Mouse (Mus musculus): Measurements from ENCODE around the gene Hist1h2br. TPM values are rescaled to one million over a fixed set of nuclear protein-coding genes. Genes with fewer than 3 reads are reported as not detected.

The Hist1h2br gene
- polyA plus RNA-seq, 1 experiment, result 30.6 TPM

DNA sequence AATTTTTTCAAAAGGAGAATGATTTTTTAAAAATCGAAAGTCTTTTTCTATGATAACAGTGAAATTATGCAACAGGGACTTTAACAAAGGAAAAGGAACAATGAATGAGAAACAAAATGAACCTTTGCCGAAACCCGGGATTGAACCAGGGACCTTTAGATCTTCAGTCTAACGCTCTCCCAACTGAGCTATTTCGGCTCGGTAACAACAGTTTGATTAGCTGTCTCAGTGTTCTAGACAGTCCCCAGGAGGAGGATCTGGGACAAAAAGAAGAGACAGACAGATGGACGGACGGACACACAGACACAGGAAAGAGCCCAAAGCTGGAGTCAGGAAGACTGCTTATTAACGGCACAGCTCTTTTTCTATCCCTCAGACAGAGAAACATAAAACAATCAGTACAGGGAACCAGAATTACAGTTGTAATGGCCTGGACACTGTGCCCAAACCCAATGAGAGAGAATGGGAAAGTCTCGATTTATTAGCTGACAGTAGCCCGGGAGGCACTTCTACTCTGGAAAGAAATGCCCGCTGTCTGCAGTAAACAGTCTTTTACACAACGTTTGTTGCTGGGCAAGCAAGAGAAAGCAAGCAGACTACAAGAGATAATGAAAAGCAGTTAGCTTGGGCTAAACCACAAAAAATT, 49.3 kb downstream of the Hist1h2br start:
- Histone ChIP-seq H3K27me3 (ENCODE audit: control insufficient read depth, insufficient read depth, low read length) (no peaks in the 10 kb centered on the region), H3K4me3 (ENCODE audit: control insufficient read depth, low read depth, low read length) (no peak overlapping the region), H3K36me3 (ENCODE audit: control insufficient read depth, insufficient read depth, low read length) (no peaks in the 10 kb centered on the region), H3K27ac (ENCODE audit: control insufficient read depth, insufficient read depth, low read depth, low read length) (no peak overlapping the region), H3K4me1 (ENCODE audit: control insufficient read depth, insufficient read depth, low read length) (no peaks in the 10 kb centered on the region; the same call in 1 of the 2 replicates)
- no peak for TF ChIP-seq CTCF (IDR thresholded peaks at IDR 0.05; ENCODE audit: control insufficient read depth, insufficient read depth, insufficient replicate concordance, low read depth, low read length)
- TF ChIP-seq POLR2A (IDR thresholded peaks at IDR 0.05; ENCODE audit: control insufficient read depth, low read depth, low read length), result no peak

- Histone ChIP-seq H3K27ac (ENCODE audit: control insufficient read depth, insufficient read depth, low read depth, low read length) (no peak overlapping the region), H3K4me1 (ENCODE audit: control insufficient read depth, insufficient read depth, low read length) (no peaks in the 10 kb centered on the region; the same call in 1 of the 2 replicates)
- no peak for TF ChIP-seq CTCF (IDR thresholded peaks at IDR 0.05; ENCODE audit: control insufficient read depth, insufficient read depth, insufficient replicate concordance, low read depth, low read length)
- TF ChIP-seq POLR2A (IDR thresholded peaks at IDR 0.05; ENCODE audit: control insufficient read depth, low read depth, low read length), result no peak
Observed at GRCm38 (mm10) chr13:21883407-21883806, 49.9 kb downstream of the Hist1h2br start.

GRCm38 (mm10) chr13:21884586-21884985, 51.0 kb downstream of the Hist1h2br start:
- TF ChIP-seq CTCF (IDR thresholded peaks at IDR 0.05; ENCODE audit: control insufficient read depth, insufficient read depth, insufficient replicate concordance, low read depth, low read length) (no peak), POLR2A (IDR thresholded peaks at IDR 0.05; ENCODE audit: control insufficient read depth, low read depth, low read length) (no peak)
- Histone ChIP-seq H3K27ac (ENCODE audit: control insufficient read depth, insufficient read depth, low read depth, low read length) (no peak overlapping the region), H3K4me3 (ENCODE audit: control insufficient read depth, low read depth, low read length) (no peak overlapping the region), H3K36me3 (ENCODE audit: control insufficient read depth, insufficient read depth, low read length) (no peaks in the 10 kb centered on the region), H3K4me1 (ENCODE audit: control insufficient read depth, insufficient read depth, low read length) (no peaks in the 10 kb centered on the region; the same call in 1 of the 2 replicates), H3K27me3 (ENCODE audit: control insufficient read depth, insufficient read depth, low read length) (no peaks in the 10 kb centered on the region)

More at GRCm38 (mm10) chr13:21883407-21883806, 49.9 kb downstream of the Hist1h2br start:
- Histone ChIP-seq H3K36me3 (ENCODE audit: control insufficient read depth, insufficient read depth, low read length) (no peaks in the 10 kb centered on the region), H3K4me3 (ENCODE audit: control insufficient read depth, low read depth, low read length) (no peak overlapping the region), H3K27me3 (ENCODE audit: control insufficient read depth, insufficient read depth, low read length) (no peaks in the 10 kb centered on the region)

Other genes with a start within 250 kb of the Hist1h2br start
- gene Olfr1362, start 219.7 kb upstream of the Hist1h2br start, polyA plus RNA-seq (2012; rRNA removed), result not detected in 2 replicates
- gene Olfr11, start 191.2 kb upstream of the Hist1h2br start, polyA plus RNA-seq (2012; rRNA removed), result 0.04 TPM in 1 of 2 replicates, not detected in the other
- 0.19 TPM in 1 of 2 replicates, not detected in the other for gene Olfr1361, start 170.4 kb upstream of the Hist1h2br start, polyA plus RNA-seq (2012; rRNA removed)
- gene Olfr1360, start 156.3 kb upstream of the Hist1h2br start, polyA plus RNA-seq (2012; rRNA removed), result 0.07 TPM in 1 of 2 replicates, not detected in the other
- 0.35 and 0.38 TPM in 2 replicates for gene Olfr1359, start 135.6 kb upstream of the Hist1h2br start, polyA plus RNA-seq (2012; rRNA removed)
- gene Hist1h2bl, start 117.6 kb upstream of the Hist1h2br start, polyA plus RNA-seq (2012; rRNA removed), result 3.2 and 3.6 TPM in 2 replicates
- gene Hist1h2ai, start 117.3 kb upstream of the Hist1h2br start, polyA plus RNA-seq (2012; rRNA removed), result 2.0 and 6.1 TPM in 2 replicates
- gene Hist1h3h, start 116.1 kb upstream of the Hist1h2br start, polyA plus RNA-seq (2012; rRNA removed), result 14.7 and 20.5 TPM in 2 replicates
- gene Hist1h2bm, start 111.7 kb upstream of the Hist1h2br start, polyA plus RNA-seq (2012; rRNA removed), result 6.1 and 6.2 TPM in 2 replicates
- 6.1 and 7.6 TPM in 2 replicates for gene Hist1h4j, start 98.7 kb upstream of the Hist1h2br start, polyA plus RNA-seq (2012; rRNA removed)
- gene Hist1h4k, start 83.2 kb upstream of the Hist1h2br start, polyA plus RNA-seq (2012; rRNA removed), result 37.3 and 40.8 TPM in 2 replicates
- gene Hist1h2ak, start 79.9 kb upstream of the Hist1h2br start, polyA plus RNA-seq (2012; rRNA removed), result 2.4 and 3.9 TPM in 2 replicates
- 2.3 and 3.0 TPM in 2 replicates for gene Hist1h2bn, start 79.6 kb upstream of the Hist1h2br start, polyA plus RNA-seq (2012; rRNA removed)
- gene Hist1h1b, start 53.1 kb upstream of the Hist1h2br start, polyA plus RNA-seq (2012; rRNA removed), result 0.36 TPM in 1 of 2 replicates, not detected in the other
- gene Hist1h3i, start 50.4 kb upstream of the Hist1h2br start, polyA plus RNA-seq (2012; rRNA removed), result 5.8 and 7.4 TPM in 2 replicates
- gene Hist1h2an, start 46.5 kb upstream of the Hist1h2br start, polyA plus RNA-seq (2012; rRNA removed), result 1.8 and 2.1 TPM in 2 replicates
- gene Hist1h2bp, start 46.3 kb upstream of the Hist1h2br start, polyA plus RNA-seq (2012; rRNA removed), result 155 and 156 TPM in 2 replicates
- 28.8 and 32.6 TPM in 2 replicates for gene Hist1h2bq, start 23.5 kb upstream of the Hist1h2br start, polyA plus RNA-seq (2012; rRNA removed)
- not detected in 2 replicates for gene Hist1h2ao, start 23.3 kb upstream of the Hist1h2br start, polyA plus RNA-seq (2012; rRNA removed)
- gene Hist1h4m, start 22.0 kb upstream of the Hist1h2br start, polyA plus RNA-seq (2012; rRNA removed), result not detected in 2 replicates
- gene Hist1h4n, start 1.5 kb upstream of the Hist1h2br start, polyA plus RNA-seq (2012; rRNA removed), result 32.2 and 38.8 TPM in 2 replicates
- gene Hist1h2ap, start 236 bp upstream of the Hist1h2br start, polyA plus RNA-seq (2012; rRNA removed), result 7.4 and 12.0 TPM in 2 replicates
- 2.7 and 2.8 TPM in 2 replicates for gene Zfp184, start 111.4 kb downstream of the Hist1h2br start, polyA plus RNA-seq (2012; rRNA removed)
- gene Pom121l2, start 147.5 kb downstream of the Hist1h2br start, polyA plus RNA-seq (2012; rRNA removed), result 128 and 157 TPM in 2 replicates
- gene Prss16, start 176.0 kb downstream of the Hist1h2br start, polyA plus RNA-seq (2012; rRNA removed), result 0.05 and 0.22 TPM in 2 replicates
- gene Hist1h2ah, start 201.8 kb downstream of the Hist1h2br start, polyA plus RNA-seq (2012; rRNA removed), result 1.8 and 3.7 TPM in 2 replicates
- gene Hist1h2bk, start 202.1 kb downstream of the Hist1h2br start, polyA plus RNA-seq (2012; rRNA removed), result 10.0 and 11.3 TPM in 2 replicates
- 3.7 and 6.6 TPM in 2 replicates for gene Hist1h4i, start 207.6 kb downstream of the Hist1h2br start, polyA plus RNA-seq (2012; rRNA removed)
- 4.8 and 6.5 TPM in 2 replicates for gene Hist1h2ag, start 209.2 kb downstream of the Hist1h2br start, polyA plus RNA-seq (2012; rRNA removed)
- 7.9 and 8.5 TPM in 2 replicates for gene Hist1h2bj, start 209.5 kb downstream of the Hist1h2br start, polyA plus RNA-seq (2012; rRNA removed)

All from testis, adult 2 months (tissue).